Mouse (Mus musculus) brain, embryonic 14.5 days (tissue): ENCODE measurements at regions not wholly inside any gene's neighbourhood (a gene's known extent, or its start where the extent isn't known, plus 50 kb on each side); places are given as distances from the start of the nearest gene placed in this dataset.

ENCODE experiments used
- CTCF ChIP-seq: fragments of 200-500 bp; IDR thresholded peaks from 2 replicates; pipeline ENCODE4 v1.5.1; 2012; ENCODE audit warnings: inconsistent platforms, mild to moderate bottlenecking, moderate library complexity, borderline replicate concordance; ENCODE audit not compliant: insufficient read depth, insufficient read length; ENCODE audit errors: extremely low read depth
- POLR2A ChIP-seq: fragments of 200-500 bp; IDR thresholded peaks from 2 replicates; pipeline ENCODE4 v1.6.1; 2012; ENCODE audit warnings: mild to moderate bottlenecking, inconsistent platforms, borderline replicate concordance; ENCODE audit not compliant: poor library complexity, insufficient read depth, insufficient read length, severe bottlenecking; ENCODE audit errors: extremely low read depth

DNA sequence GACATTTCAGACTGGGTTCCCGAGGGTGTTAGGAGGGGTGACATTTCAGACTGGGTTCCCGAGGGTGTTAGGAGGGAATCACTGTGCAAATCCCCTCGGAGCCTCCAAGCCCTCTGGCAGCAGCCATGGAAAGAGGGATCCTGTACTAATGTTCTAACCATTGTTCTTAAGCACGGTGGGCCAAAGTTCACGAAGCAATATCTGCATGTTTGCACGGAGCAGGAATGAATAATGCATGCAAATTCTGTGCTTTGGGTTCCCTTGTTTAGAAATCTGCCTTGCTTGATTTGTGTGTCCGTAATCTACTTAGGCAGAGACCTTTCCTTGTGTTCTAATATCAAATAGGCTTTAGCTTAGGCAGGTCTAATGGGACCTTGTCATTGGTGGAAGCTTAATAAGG is 55.9 kb upstream of the Zfp280d start:
- TF ChIP-seq POLR2A (no peak), CTCF (no peak)
